Mouse (Mus musculus): ENCODE data around the gene Prepl. TPM values are rescaled to one million over a fixed set of nuclear protein-coding genes. Genes with fewer than 3 reads are reported as not detected.

Gene Prepl
- polyA plus RNA-seq, 1 experiment: 17.1 TPM

DNA sequence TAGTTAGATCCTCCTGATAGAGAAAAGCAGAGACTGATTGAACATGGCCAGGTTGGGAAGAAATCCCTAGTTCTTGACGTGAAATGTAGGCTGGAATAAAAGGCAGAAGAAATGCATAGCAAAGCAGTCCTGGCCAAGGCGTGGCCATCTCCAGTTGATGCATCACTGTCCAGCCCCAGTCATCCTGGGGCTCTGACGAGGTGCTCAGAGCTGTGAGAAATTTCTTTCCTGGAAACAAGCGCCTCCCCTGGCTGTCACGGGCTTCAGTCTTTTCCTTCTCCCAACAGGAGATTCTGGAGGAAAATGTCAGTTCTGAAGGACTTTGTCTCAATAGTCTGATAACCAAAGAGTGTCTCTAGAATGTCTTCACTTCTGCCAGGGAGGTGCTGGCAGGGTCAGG, 59.4 kb downstream of the Prepl start:
- H3K27me3 ChIP-seq (ENCODE audit: control insufficient read depth, insufficient read depth, insufficient read length): no peaks in the 10 kb centered on the region
- no peaks in the 10 kb centered on the region for H3K79me3 ChIP-seq (ENCODE audit: low read depth)
- H3K79me2 ChIP-seq (ENCODE audit: control insufficient read depth, insufficient read depth): no peaks in the 10 kb centered on the region
- H3K36me3 ChIP-seq (ENCODE audit: control insufficient read depth, insufficient read depth): no peaks in the 10 kb centered on the region
- no peak overlapping the region for H3ac ChIP-seq (ENCODE audit: control insufficient read depth, insufficient read length, low read depth)
- TF ChIP-seq MYOG (IDR thresholded peaks at IDR 0.05; ENCODE audit: control insufficient read depth, extremely low read depth, insufficient read length) (no peak), MAX (IDR thresholded peaks at IDR 0.05) (no peak), CEBPB (IDR thresholded peaks at IDR 0.05; ENCODE audit: low read depth) (no peak), USF1 (IDR thresholded peaks at IDR 0.05; ENCODE audit: low read depth) (no peak), MYOD1 (IDR thresholded peaks at IDR 0.05; ENCODE audit: control insufficient read depth, insufficient read length, low read depth) (no peak), CTCF (IDR thresholded peaks at IDR 0.05; ENCODE audit: control insufficient read depth, insufficient read depth, insufficient read length) (no peak)
- no peak overlapping the region for H3K4me3 ChIP-seq (ENCODE audit: insufficient read depth, poor library complexity, severe bottlenecking)

- Histone ChIP-seq H3K27me3 (ENCODE audit: control insufficient read depth, insufficient read depth, insufficient read length) (no peaks in the 10 kb centered on the region), H3K4me3 (ENCODE audit: insufficient read depth, poor library complexity, severe bottlenecking) (no peak overlapping the region), H3K79me2 (ENCODE audit: control insufficient read depth, insufficient read depth) (no peaks in the 10 kb centered on the region), H3ac (ENCODE audit: control insufficient read depth, insufficient read length, low read depth) (no peak overlapping the region), H3K79me3 (ENCODE audit: low read depth) (no peaks in the 10 kb centered on the region), H3K36me3 (ENCODE audit: control insufficient read depth, insufficient read depth) (no peaks in the 10 kb centered on the region)
- no peak for TF ChIP-seq MYOG (IDR thresholded peaks at IDR 0.05; ENCODE audit: control insufficient read depth, extremely low read depth, insufficient read length)
- TF ChIP-seq MAX (IDR thresholded peaks at IDR 0.05): no peak
- TF ChIP-seq FOSL1 (IDR thresholded peaks at IDR 0.05; ENCODE audit: insufficient read depth, low read length, poor library complexity, severe bottlenecking): no peak
- TF ChIP-seq USF1 (IDR thresholded peaks at IDR 0.05; ENCODE audit: low read depth): no peak
- TF ChIP-seq MYOD1 (IDR thresholded peaks at IDR 0.05; ENCODE audit: control insufficient read depth, insufficient read length, low read depth): no peak
- TF ChIP-seq CTCF (IDR thresholded peaks at IDR 0.05; ENCODE audit: control insufficient read depth, insufficient read depth, insufficient read length): no peak
- no peak for TF ChIP-seq CEBPB (IDR thresholded peaks at IDR 0.05; ENCODE audit: low read depth)
These were observed 61.2 kb downstream of the Prepl start for GRCm38 (mm10) chr17:85028797-85029196.

DNA sequence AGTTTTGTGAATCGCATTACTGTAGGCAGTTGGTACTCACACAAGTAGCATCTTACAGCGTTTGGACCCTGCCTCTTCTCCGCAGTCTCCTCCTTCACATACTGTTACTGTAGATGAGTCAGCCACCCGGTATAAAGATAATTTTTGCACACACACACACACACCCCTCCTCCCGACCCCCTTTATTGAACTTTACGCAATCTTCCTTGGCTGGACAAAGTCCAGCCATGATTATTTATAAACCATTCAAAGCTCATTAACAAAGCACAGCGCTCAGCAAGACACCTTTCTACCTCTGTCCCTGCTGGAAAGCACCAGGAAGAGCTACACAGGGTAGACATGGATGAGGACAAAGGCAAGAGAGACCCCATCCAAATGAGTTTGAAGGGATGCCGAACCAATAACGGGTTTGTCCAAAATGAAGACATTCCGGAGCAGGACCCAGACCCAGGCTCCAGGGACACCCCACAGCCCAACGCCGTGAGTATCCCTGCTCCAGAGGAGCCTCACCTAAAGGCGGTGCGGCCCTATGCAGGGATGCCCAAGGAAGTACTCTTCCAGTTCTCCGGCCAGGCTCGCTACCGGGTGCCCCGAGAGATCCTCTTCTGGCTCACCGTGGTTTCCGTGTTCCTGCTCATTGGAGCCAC, 61.8 kb downstream of the Prepl start, which contains the start of gene Slc3a1:
Slc3a1 (plus strand) TSS at position 284 of the 647 bp plus-strand sequence.
- no peak within 1 kb of the TSS for H3ac ChIP-seq (ENCODE audit: control insufficient read depth, insufficient read length, low read depth)
- no peak for TF ChIP-seq CEBPB (IDR thresholded peaks at IDR 0.05; ENCODE audit: low read depth)
- TF ChIP-seq MYOG (IDR thresholded peaks at IDR 0.05; ENCODE audit: control insufficient read depth, extremely low read depth, insufficient read length): no peak
- no peak for TF ChIP-seq MAX (IDR thresholded peaks at IDR 0.05)
- TF ChIP-seq FOSL1 (IDR thresholded peaks at IDR 0.05; ENCODE audit: insufficient read depth, low read length, poor library complexity, severe bottlenecking): no peak
- H3K4me3 ChIP-seq (ENCODE audit: insufficient read depth, poor library complexity, severe bottlenecking): no peak within 1 kb of the TSS
- H3K36me3 ChIP-seq (ENCODE audit: control insufficient read depth, insufficient read depth): no peaks in the 10 kb centered on the region
- no peaks in the 10 kb centered on the region for H3K79me2 ChIP-seq (ENCODE audit: control insufficient read depth, insufficient read depth)
- H3K27me3 ChIP-seq (ENCODE audit: control insufficient read depth, insufficient read depth, insufficient read length): no peaks in the 10 kb centered on the region
- H3K79me3 ChIP-seq (ENCODE audit: low read depth): no peaks in the 10 kb centered on the region

GRCm38 (mm10) chr17:85027247-85027646, 62.8 kb downstream of the Prepl start:
- Histone ChIP-seq H3K4me3 (ENCODE audit: insufficient read depth, poor library complexity, severe bottlenecking) (no peak overlapping the region), H3K27me3 (ENCODE audit: control insufficient read depth, insufficient read depth, insufficient read length) (no peaks in the 10 kb centered on the region), H3ac (ENCODE audit: control insufficient read depth, insufficient read length, low read depth) (no peak overlapping the region), H3K36me3 (ENCODE audit: control insufficient read depth, insufficient read depth) (no peaks in the 10 kb centered on the region), H3K79me2 (ENCODE audit: control insufficient read depth, insufficient read depth) (no peaks in the 10 kb centered on the region), H3K79me3 (ENCODE audit: low read depth) (no peaks in the 10 kb centered on the region)
- TF ChIP-seq MAX (IDR thresholded peaks at IDR 0.05) (no peak), MYOD1 (IDR thresholded peaks at IDR 0.05; ENCODE audit: control insufficient read depth, insufficient read length, low read depth) (no peak), USF1 (IDR thresholded peaks at IDR 0.05; ENCODE audit: low read depth) (no peak), CTCF (IDR thresholded peaks at IDR 0.05; ENCODE audit: control insufficient read depth, insufficient read depth, insufficient read length) (no peak), MYOG (IDR thresholded peaks at IDR 0.05; ENCODE audit: control insufficient read depth, extremely low read depth, insufficient read length) (no peak), CEBPB (IDR thresholded peaks at IDR 0.05; ENCODE audit: low read depth) (no peak), FOSL1 (IDR thresholded peaks at IDR 0.05; ENCODE audit: insufficient read depth, low read length, poor library complexity, severe bottlenecking) (no peak)

DNA sequence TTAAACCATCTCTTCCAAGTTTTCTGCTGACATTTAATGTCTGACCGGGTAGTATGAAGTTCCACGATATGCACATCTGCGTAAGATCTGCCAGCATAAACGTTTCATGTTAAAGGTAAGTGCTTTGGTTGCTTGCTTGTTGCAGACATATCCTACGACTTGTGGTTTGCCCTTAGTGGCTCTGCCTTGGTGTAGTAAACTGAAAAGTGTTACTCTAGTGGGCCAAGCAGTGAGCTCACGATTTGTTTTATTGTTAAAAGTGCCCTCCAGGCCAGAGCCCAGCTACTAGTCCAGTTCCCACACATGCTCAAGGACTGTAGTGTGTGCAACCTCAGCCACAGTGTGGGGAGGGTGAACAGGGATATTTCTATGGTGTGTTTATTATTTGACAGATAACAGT, 63.6 kb downstream of the Prepl start:
- H3K79me2 ChIP-seq (ENCODE audit: control insufficient read depth, insufficient read depth): no peaks in the 10 kb centered on the region
- TF ChIP-seq MYOG (IDR thresholded peaks at IDR 0.05; ENCODE audit: control insufficient read depth, extremely low read depth, insufficient read length): no peak
- TF ChIP-seq MAX (IDR thresholded peaks at IDR 0.05): no peak
- TF ChIP-seq FOSL1 (IDR thresholded peaks at IDR 0.05; ENCODE audit: insufficient read depth, low read length, poor library complexity, severe bottlenecking): no peak
- TF ChIP-seq USF1 (IDR thresholded peaks at IDR 0.05; ENCODE audit: low read depth): no peak
- TF ChIP-seq CTCF (IDR thresholded peaks at IDR 0.05; ENCODE audit: control insufficient read depth, insufficient read depth, insufficient read length): no peak
- TF ChIP-seq MYOD1 (IDR thresholded peaks at IDR 0.05; ENCODE audit: control insufficient read depth, insufficient read length, low read depth): no peak
- no peak for TF ChIP-seq CEBPB (IDR thresholded peaks at IDR 0.05; ENCODE audit: low read depth)
- no peaks in the 10 kb centered on the region for H3K79me3 ChIP-seq (ENCODE audit: low read depth)
- H3K4me3 ChIP-seq (ENCODE audit: insufficient read depth, poor library complexity, severe bottlenecking): no peak overlapping the region
- H3K27me3 ChIP-seq (ENCODE audit: control insufficient read depth, insufficient read depth, insufficient read length): no peaks in the 10 kb centered on the region
- H3ac ChIP-seq (ENCODE audit: control insufficient read depth, insufficient read length, low read depth): no peak overlapping the region
- H3K36me3 ChIP-seq (ENCODE audit: control insufficient read depth, insufficient read depth): no peaks in the 10 kb centered on the region

GRCm38 (mm10) chr17:85025151-85025550, 64.9 kb downstream of the Prepl start:
- Histone ChIP-seq H3K79me3 (ENCODE audit: low read depth) (no peaks in the 10 kb centered on the region), H3K36me3 (ENCODE audit: control insufficient read depth, insufficient read depth) (no peaks in the 10 kb centered on the region), H3K4me3 (ENCODE audit: insufficient read depth, poor library complexity, severe bottlenecking) (no peak overlapping the region), H3ac (ENCODE audit: control insufficient read depth, insufficient read length, low read depth) (no peak overlapping the region), H3K27me3 (ENCODE audit: control insufficient read depth, insufficient read depth, insufficient read length) (no peaks in the 10 kb centered on the region), H3K79me2 (ENCODE audit: control insufficient read depth, insufficient read depth) (no peaks in the 10 kb centered on the region)
- TF ChIP-seq MYOG (IDR thresholded peaks at IDR 0.05; ENCODE audit: control insufficient read depth, extremely low read depth, insufficient read length): no peak
- no peak for TF ChIP-seq CTCF (IDR thresholded peaks at IDR 0.05; ENCODE audit: control insufficient read depth, insufficient read depth, insufficient read length)
- no peak for TF ChIP-seq MYOD1 (IDR thresholded peaks at IDR 0.05; ENCODE audit: control insufficient read depth, insufficient read length, low read depth)
- TF ChIP-seq CEBPB (IDR thresholded peaks at IDR 0.05; ENCODE audit: low read depth): no peak
- TF ChIP-seq FOSL1 (IDR thresholded peaks at IDR 0.05; ENCODE audit: insufficient read depth, low read length, poor library complexity, severe bottlenecking): no peak
- no peak for TF ChIP-seq MAX (IDR thresholded peaks at IDR 0.05)
- no peak for TF ChIP-seq USF1 (IDR thresholded peaks at IDR 0.05; ENCODE audit: low read depth)

Data from C2C12 (cell line).